Mouse (Mus musculus): ENCODE results near the gene BC037034. TPM values are rescaled to one million over a fixed set of nuclear protein-coding genes. Genes with fewer than 3 reads are reported as not detected.

Gene BC037034
- polyA plus RNA-seq, 1 experiment from 2014 or later = 3.9 TPM

GRCm38 (mm10) chr5:138253061-138253460 lies 10.8 kb downstream of the BC037034 start:
- DNase-seq (ENCODE audit: low spot score) (no peak), ATAC-seq (replicated peaks; ENCODE audit: insufficient number of reproducible peaks, low FRiP score, low TSS enrichment, low read depth) (no peak)
- H3K4me1 ChIP-seq (ENCODE audit: control insufficient read depth, insufficient read depth, low read length) = no peaks in the 10 kb centered on the region
- H3K4me2 ChIP-seq (ENCODE audit: low read depth, low read length) = no peak overlapping the region
- 92% methylated on average over 3 of the region's 3 CpGs for WGBS
- H3K27me3 ChIP-seq (ENCODE audit: control insufficient read depth, insufficient read depth, low read length) = no peaks in the 10 kb centered on the region
- H3K9ac ChIP-seq (replicated peaks; ENCODE audit: low read length) = no peak overlapping the region
- H3K9me3 ChIP-seq (replicated peaks; ENCODE audit: control insufficient read depth, low read length) = no peaks in the 10 kb centered on the region
- H3K27ac ChIP-seq (replicated peaks; ENCODE audit: low read depth, low read length) = no peak overlapping the region
- no peaks in the 10 kb centered on the region for H3K36me3 ChIP-seq (replicated peaks; ENCODE audit: control insufficient read depth, insufficient read depth, low read depth, low read length)
- no peak overlapping the region for H3K4me3 ChIP-seq (ENCODE audit: low read depth, low read length)

GRCm38 (mm10) chr5:138251144-138251543 lies 12.7 kb downstream of the BC037034 start:
- no peak overlapping the region for H3K27ac ChIP-seq (replicated peaks; ENCODE audit: low read depth, low read length)
- no peak overlapping the region for H3K4me3 ChIP-seq (ENCODE audit: low read depth, low read length)
- H3K9ac ChIP-seq (replicated peaks; ENCODE audit: low read length) = no peak overlapping the region
- 83% methylated on average over 12 of the region's 12 CpGs for WGBS
- no peak overlapping the region for H3K4me2 ChIP-seq (ENCODE audit: low read depth, low read length)
- no peaks in the 10 kb centered on the region for H3K27me3 ChIP-seq (ENCODE audit: control insufficient read depth, insufficient read depth, low read length)
- no peaks in the 10 kb centered on the region for H3K36me3 ChIP-seq (replicated peaks; ENCODE audit: control insufficient read depth, insufficient read depth, low read depth, low read length)
- H3K4me1 ChIP-seq (ENCODE audit: control insufficient read depth, insufficient read depth, low read length) = no peaks in the 10 kb centered on the region
- ATAC-seq (replicated peaks; ENCODE audit: insufficient number of reproducible peaks, low FRiP score, low TSS enrichment, low read depth) = no peak
- no peaks in the 10 kb centered on the region for H3K9me3 ChIP-seq (replicated peaks; ENCODE audit: control insufficient read depth, low read length)
- no peak for DNase-seq (ENCODE audit: low spot score)

- Histone ChIP-seq H3K36me3 (replicated peaks; ENCODE audit: control insufficient read depth, insufficient read depth, low read depth, low read length) (no peaks in the 10 kb centered on the region), H3K9ac (replicated peaks; ENCODE audit: low read length) (no peak overlapping the region), H3K27ac (replicated peaks; ENCODE audit: low read depth, low read length) (no peak overlapping the region), H3K9me3 (replicated peaks; ENCODE audit: control insufficient read depth, low read length) (no peaks in the 10 kb centered on the region), H3K4me2 (ENCODE audit: low read depth, low read length) (no peak overlapping the region), H3K4me3 (ENCODE audit: low read depth, low read length) (no peak overlapping the region), H3K4me1 (ENCODE audit: control insufficient read depth, insufficient read depth, low read length) (no peaks in the 10 kb centered on the region), H3K27me3 (ENCODE audit: control insufficient read depth, insufficient read depth, low read length) (no peaks in the 10 kb centered on the region)
- no peak for ATAC-seq (replicated peaks; ENCODE audit: insufficient number of reproducible peaks, low FRiP score, low TSS enrichment, low read depth)
- WGBS = 54% methylated on average over 2 of the region's 2 CpGs
- DNase-seq (ENCODE audit: low spot score) = no peak
Measured at GRCm38 (mm10) chr5:138241511-138241910, 22.3 kb downstream of the BC037034 start.

- no peaks in the 10 kb centered on the region for H3K9me3 ChIP-seq (replicated peaks; ENCODE audit: control insufficient read depth, low read length)
- H3K4me2 ChIP-seq (ENCODE audit: low read depth, low read length) = no peak overlapping the region
- no peaks in the 10 kb centered on the region for H3K4me1 ChIP-seq (ENCODE audit: control insufficient read depth, insufficient read depth, low read length)
- ATAC-seq (replicated peaks; ENCODE audit: insufficient number of reproducible peaks, low FRiP score, low TSS enrichment, low read depth) = no peak
- H3K4me3 ChIP-seq (ENCODE audit: low read depth, low read length) = no peak overlapping the region
- DNase-seq (ENCODE audit: low spot score) = no peak
- no peak overlapping the region for H3K9ac ChIP-seq (replicated peaks; ENCODE audit: low read length)
- no peak overlapping the region for H3K27ac ChIP-seq (replicated peaks; ENCODE audit: low read depth, low read length)
- no peaks in the 10 kb centered on the region for H3K36me3 ChIP-seq (replicated peaks; ENCODE audit: control insufficient read depth, insufficient read depth, low read depth, low read length)
- no peaks in the 10 kb centered on the region for H3K27me3 ChIP-seq (ENCODE audit: control insufficient read depth, insufficient read depth, low read length)
Measured at GRCm38 (mm10) chr5:138234224-138234623, 29.6 kb downstream of the BC037034 start.

- H3K4me1 ChIP-seq (ENCODE audit: control insufficient read depth, insufficient read depth, low read length) = no peaks in the 10 kb centered on the region
- H3K4me3 ChIP-seq (ENCODE audit: low read depth, low read length) = no peak overlapping the region
- no peaks in the 10 kb centered on the region for H3K9me3 ChIP-seq (replicated peaks; ENCODE audit: control insufficient read depth, low read length)
- no peak overlapping the region for H3K27ac ChIP-seq (replicated peaks; ENCODE audit: low read depth, low read length)
- DNase-seq (ENCODE audit: low spot score) (no peak), ATAC-seq (replicated peaks; ENCODE audit: insufficient number of reproducible peaks, low FRiP score, low TSS enrichment, low read depth) (no peak)
- H3K9ac ChIP-seq (replicated peaks; ENCODE audit: low read length) = no peak overlapping the region
- H3K4me2 ChIP-seq (ENCODE audit: low read depth, low read length) = no peak overlapping the region
- no peaks in the 10 kb centered on the region for H3K36me3 ChIP-seq (replicated peaks; ENCODE audit: control insufficient read depth, insufficient read depth, low read depth, low read length)
- 89% methylated on average over 2 of the region's 2 CpGs for WGBS
- H3K27me3 ChIP-seq (ENCODE audit: control insufficient read depth, insufficient read depth, low read length) = no peaks in the 10 kb centered on the region
Measured at GRCm38 (mm10) chr5:138233778-138234177, 30.1 kb downstream of the BC037034 start.

- H3K27ac ChIP-seq (replicated peaks; ENCODE audit: low read depth, low read length) = no peak overlapping the region
- DNase-seq (ENCODE audit: low spot score) = no peak
- H3K27me3 ChIP-seq (ENCODE audit: control insufficient read depth, insufficient read depth, low read length) = no peaks in the 10 kb centered on the region
- no peak for ATAC-seq (replicated peaks; ENCODE audit: insufficient number of reproducible peaks, low FRiP score, low TSS enrichment, low read depth)
- no peak overlapping the region for H3K9ac ChIP-seq (replicated peaks; ENCODE audit: low read length)
- H3K4me2 ChIP-seq (ENCODE audit: low read depth, low read length) = no peak overlapping the region
- H3K4me1 ChIP-seq (ENCODE audit: control insufficient read depth, insufficient read depth, low read length) = no peaks in the 10 kb centered on the region
- 85% methylated on average over 3 of the region's 3 CpGs for WGBS
- H3K36me3 ChIP-seq (replicated peaks; ENCODE audit: control insufficient read depth, insufficient read depth, low read depth, low read length) = no peaks in the 10 kb centered on the region
- no peak overlapping the region for H3K4me3 ChIP-seq (ENCODE audit: low read depth, low read length)
- H3K9me3 ChIP-seq (replicated peaks; ENCODE audit: control insufficient read depth, low read length) = no peaks in the 10 kb centered on the region
Measured at GRCm38 (mm10) chr5:138229511-138229910, 34.3 kb downstream of the BC037034 start.

- no peaks in the 10 kb centered on the region for H3K27me3 ChIP-seq (ENCODE audit: control insufficient read depth, insufficient read depth, low read length)
- H3K4me3 ChIP-seq (ENCODE audit: low read depth, low read length) = no peak overlapping the region
- WGBS = 59% methylated on average over 3 of the region's 3 CpGs
Measured at GRCm38 (mm10) chr5:138228026-138228425, 35.8 kb downstream of the BC037034 start.

GRCm38 (mm10) chr5:138227367-138227766 lies 36.5 kb downstream of the BC037034 start:
- H3K27me3 ChIP-seq (ENCODE audit: control insufficient read depth, insufficient read depth, low read length) = no peaks in the 10 kb centered on the region
- DNase-seq (ENCODE audit: low spot score) = no peak
- no peaks in the 10 kb centered on the region for H3K36me3 ChIP-seq (replicated peaks; ENCODE audit: control insufficient read depth, insufficient read depth, low read depth, low read length)
- H3K4me1 ChIP-seq (ENCODE audit: control insufficient read depth, insufficient read depth, low read length) = no peaks in the 10 kb centered on the region
- H3K4me2 ChIP-seq (ENCODE audit: low read depth, low read length) = no peak overlapping the region
- H3K4me3 ChIP-seq (ENCODE audit: low read depth, low read length) = no peak overlapping the region
- no peak overlapping the region for H3K27ac ChIP-seq (replicated peaks; ENCODE audit: low read depth, low read length)
- no peak for ATAC-seq (replicated peaks; ENCODE audit: insufficient number of reproducible peaks, low FRiP score, low TSS enrichment, low read depth)
- no peaks in the 10 kb centered on the region for H3K9me3 ChIP-seq (replicated peaks; ENCODE audit: control insufficient read depth, low read length)
- no peak overlapping the region for H3K9ac ChIP-seq (replicated peaks; ENCODE audit: low read length)
- 62% methylated on average over 2 of the region's 2 CpGs for WGBS

More at GRCm38 (mm10) chr5:138228026-138228425, 35.8 kb downstream of the BC037034 start:
- no peak for ATAC-seq (replicated peaks; ENCODE audit: insufficient number of reproducible peaks, low FRiP score, low TSS enrichment, low read depth)
- no peak overlapping the region for H3K9ac ChIP-seq (replicated peaks; ENCODE audit: low read length)
- H3K36me3 ChIP-seq (replicated peaks; ENCODE audit: control insufficient read depth, insufficient read depth, low read depth, low read length) = no peaks in the 10 kb centered on the region
- H3K27ac ChIP-seq (replicated peaks; ENCODE audit: low read depth, low read length) = no peak overlapping the region
- no peak for DNase-seq (ENCODE audit: low spot score)
- H3K4me2 ChIP-seq (ENCODE audit: low read depth, low read length) = no peak overlapping the region
- H3K9me3 ChIP-seq (replicated peaks; ENCODE audit: control insufficient read depth, low read length) = no peaks in the 10 kb centered on the region
- H3K4me1 ChIP-seq (ENCODE audit: control insufficient read depth, insufficient read depth, low read length) = no peaks in the 10 kb centered on the region
